Mouse (Mus musculus): ENCODE data around the gene Vps53.

DNA sequence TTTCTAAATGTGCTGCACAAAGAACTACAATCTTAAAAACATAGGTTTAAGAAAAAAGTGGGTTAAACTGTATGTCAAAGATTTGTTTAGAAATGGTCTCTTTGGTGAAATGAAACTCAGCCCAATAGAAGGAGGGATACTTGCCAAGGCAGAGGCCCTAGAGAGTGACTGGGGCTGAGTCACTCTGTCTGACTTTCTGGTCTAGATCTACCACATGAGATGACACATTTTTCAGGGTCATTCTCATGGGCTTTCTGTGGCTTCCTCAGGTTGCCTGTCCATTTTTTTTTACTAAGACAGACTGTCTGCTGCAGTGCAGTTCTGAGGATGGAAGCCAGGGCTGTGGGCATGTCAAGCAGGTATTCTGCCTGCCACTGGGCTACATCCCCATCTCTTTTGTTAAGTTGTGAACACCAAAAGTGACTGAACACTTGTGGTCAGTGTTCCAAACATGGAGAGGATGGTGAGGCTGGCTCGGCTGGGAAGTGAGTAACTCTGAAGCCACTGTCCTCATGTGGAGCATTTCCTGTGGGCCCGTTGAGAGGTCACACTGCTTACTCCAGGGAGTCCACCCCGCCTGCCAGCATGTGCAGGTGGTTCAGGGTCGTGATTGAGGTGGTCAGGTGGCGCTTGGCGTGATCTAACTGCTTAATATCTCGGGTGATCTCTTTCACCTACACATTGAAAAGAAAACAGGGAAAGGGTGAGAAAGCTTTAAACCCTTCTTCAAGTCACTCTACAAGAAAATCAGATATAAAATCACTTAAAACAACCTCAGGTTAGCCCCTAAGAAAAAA, 43.6 kb downstream of the Vps53 start:
- TF ChIP-seq CTCF (IDR thresholded peaks at IDR 0.05; ENCODE audit: borderline replicate concordance, insufficient read depth, low read length) (no peak), POLR2A (IDR thresholded peaks at IDR 0.05; ENCODE audit: low read depth, low read length) (no peak)
